Mouse (Mus musculus): ENCODE results near the gene Adssl1. TPM values are rescaled to one million over a fixed set of nuclear protein-coding genes. Genes with fewer than 3 reads are reported as not detected.

Gene Adssl1
- polyA plus RNA-seq, 1 experiment: 14.2 TPM

DNA sequence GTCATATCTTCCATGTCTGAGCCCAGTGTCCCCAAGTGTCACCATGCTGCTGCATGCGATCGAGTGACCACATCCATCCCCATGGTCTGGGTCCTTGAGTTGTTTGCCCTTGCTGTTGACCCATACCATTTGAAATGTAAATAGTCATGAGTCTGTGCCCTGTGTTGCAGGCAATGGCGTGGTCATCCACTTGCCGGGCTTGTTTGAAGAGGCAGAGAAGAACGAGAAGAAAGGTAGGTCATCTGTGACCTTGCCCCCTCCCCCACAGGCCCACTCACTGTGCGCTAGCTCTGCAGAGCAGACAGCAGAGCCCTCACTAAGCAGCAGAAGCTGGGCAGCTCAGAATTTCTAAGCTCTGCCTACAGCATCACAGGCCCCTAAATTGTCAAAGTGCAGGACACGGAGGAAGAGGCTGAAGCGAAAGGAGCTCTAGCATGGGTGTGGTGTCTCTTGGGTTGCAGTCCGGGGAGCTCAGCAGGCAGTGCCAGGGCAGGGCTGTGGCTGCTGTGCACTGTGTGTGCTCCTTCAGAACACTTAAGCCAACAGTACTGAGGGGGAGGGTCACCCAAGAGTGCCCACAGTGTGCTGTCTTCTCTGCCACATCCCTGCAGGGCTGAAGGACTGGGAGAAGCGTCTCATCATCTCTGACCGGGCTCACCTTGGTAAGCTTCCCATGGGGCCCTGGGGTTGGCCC, 12.4 kb downstream of the Adssl1 start:
- H3K27me3 ChIP-seq (ENCODE audit: control insufficient read depth, insufficient read depth, low read length): no peaks in the 10 kb centered on the region
- no peak for DNase-seq
- WGBS: 95% methylated on average over 11 of the region's 11 CpGs
- H3K27ac ChIP-seq (ENCODE audit: control insufficient read depth, insufficient read depth, low read length): no peak overlapping the region
- no peak overlapping the region for H3K4me3 ChIP-seq (ENCODE audit: control insufficient read depth, insufficient read depth, low read length)
- H3K36me3 ChIP-seq (ENCODE audit: control insufficient read depth, insufficient read depth, low read length): no peaks in the 10 kb centered on the region
- peaks cover 28% of the 10 kb centered on the region for H3K4me1 ChIP-seq (replicated peaks; ENCODE audit: control insufficient read depth, insufficient read depth, low read length)
- no peak for TF ChIP-seq CTCF (IDR thresholded peaks at IDR 0.05; ENCODE audit: borderline replicate concordance, control insufficient read depth, extremely low read depth, insufficient read depth, low read length, poor library complexity)

DNA sequence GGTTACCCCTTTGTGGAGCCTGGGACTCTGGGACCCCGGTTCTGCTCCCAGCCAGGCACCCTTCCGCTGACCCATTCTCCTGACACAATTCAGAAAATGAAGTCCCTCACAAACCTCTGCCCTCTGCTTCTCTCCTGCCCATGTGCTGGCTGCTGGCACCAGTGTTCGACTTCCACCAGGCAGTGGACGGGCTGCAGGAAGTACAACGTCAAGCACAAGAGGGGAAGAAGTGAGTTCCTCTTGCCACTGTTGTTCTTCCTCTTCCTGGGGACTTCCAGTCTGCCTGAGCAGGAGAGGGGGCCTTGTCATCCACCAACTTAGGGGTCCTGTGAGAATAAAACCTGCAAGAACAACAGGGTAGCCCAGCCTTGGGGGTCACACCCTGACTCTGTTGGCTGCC, 13.1 kb downstream of the Adssl1 start:
- no peak overlapping the region for H3K27ac ChIP-seq (ENCODE audit: control insufficient read depth, insufficient read depth, low read length)
- 71% methylated on average over 5 of the region's 5 CpGs for whole genome bisulfite sequencing
- H3K4me3 ChIP-seq (ENCODE audit: control insufficient read depth, insufficient read depth, low read length): no peak overlapping the region
- no peak for DNase-seq
- no peaks in the 10 kb centered on the region for H3K36me3 ChIP-seq (ENCODE audit: control insufficient read depth, insufficient read depth, low read length)
- no peaks in the 10 kb centered on the region for H3K27me3 ChIP-seq (ENCODE audit: control insufficient read depth, insufficient read depth, low read length)
- H3K4me1 ChIP-seq (replicated peaks; ENCODE audit: control insufficient read depth, insufficient read depth, low read length): peaks cover 24% of the 10 kb centered on the region
- no peak for TF ChIP-seq CTCF (IDR thresholded peaks at IDR 0.05; ENCODE audit: borderline replicate concordance, control insufficient read depth, extremely low read depth, insufficient read depth, low read length, poor library complexity)
- TF ChIP-seq POLR2A (IDR thresholded peaks at IDR 0.05; ENCODE audit: control insufficient read depth, extremely low read depth, insufficient read depth, low read length, poor library complexity): no peak

GRCm38 (mm10) chr12:112633686-112634085, 13.8 kb downstream of the Adssl1 start:
- Histone ChIP-seq H3K27me3 (ENCODE audit: control insufficient read depth, insufficient read depth, low read length) (no peaks in the 10 kb centered on the region), H3K4me3 (ENCODE audit: control insufficient read depth, insufficient read depth, low read length) (no peak overlapping the region), H3K27ac (ENCODE audit: control insufficient read depth, insufficient read depth, low read length) (no peak overlapping the region), H3K36me3 (ENCODE audit: control insufficient read depth, insufficient read depth, low read length) (no peaks in the 10 kb centered on the region), H3K4me1 (replicated peaks; ENCODE audit: control insufficient read depth, insufficient read depth, low read length) (peaks cover 16% of the 10 kb centered on the region)
- DNase-seq: no peak
- TF ChIP-seq CTCF (IDR thresholded peaks at IDR 0.05; ENCODE audit: borderline replicate concordance, control insufficient read depth, extremely low read depth, insufficient read depth, low read length, poor library complexity) (no peak), POLR2A (IDR thresholded peaks at IDR 0.05; ENCODE audit: control insufficient read depth, extremely low read depth, insufficient read depth, low read length, poor library complexity) (no peak)
- 84% methylated on average over 9 of the region's 9 CpGs for WGBS

- Histone ChIP-seq H3K27me3 (ENCODE audit: control insufficient read depth, insufficient read depth, low read length) (no peaks in the 10 kb centered on the region), H3K4me3 (ENCODE audit: control insufficient read depth, insufficient read depth, low read length) (no peak overlapping the region), H3K27ac (ENCODE audit: control insufficient read depth, insufficient read depth, low read length) (no peak overlapping the region), H3K36me3 (ENCODE audit: control insufficient read depth, insufficient read depth, low read length) (no peaks in the 10 kb centered on the region), H3K4me1 (replicated peaks; ENCODE audit: control insufficient read depth, insufficient read depth, low read length) (peaks cover 13% of the 10 kb centered on the region)
- no peak for DNase-seq
- WGBS: 49% methylated on average over 10 of the region's 10 CpGs
- TF ChIP-seq CTCF (IDR thresholded peaks at IDR 0.05; ENCODE audit: borderline replicate concordance, control insufficient read depth, extremely low read depth, insufficient read depth, low read length, poor library complexity) (no peak), POLR2A (IDR thresholded peaks at IDR 0.05; ENCODE audit: control insufficient read depth, extremely low read depth, insufficient read depth, low read length, poor library complexity) (no peak)
Measured at GRCm38 (mm10) chr12:112639526-112639925, 19.7 kb downstream of the Adssl1 start.

GRCm38 (mm10) chr12:112643126-112643525, 23.3 kb downstream of the Adssl1 start:
- H3K4me1 ChIP-seq (replicated peaks; ENCODE audit: control insufficient read depth, insufficient read depth, low read length): peaks cover 28% of the 10 kb centered on the region
- DNase-seq: no peak
- WGBS: 96% methylated on average over 6 of the region's 6 CpGs

DNA sequence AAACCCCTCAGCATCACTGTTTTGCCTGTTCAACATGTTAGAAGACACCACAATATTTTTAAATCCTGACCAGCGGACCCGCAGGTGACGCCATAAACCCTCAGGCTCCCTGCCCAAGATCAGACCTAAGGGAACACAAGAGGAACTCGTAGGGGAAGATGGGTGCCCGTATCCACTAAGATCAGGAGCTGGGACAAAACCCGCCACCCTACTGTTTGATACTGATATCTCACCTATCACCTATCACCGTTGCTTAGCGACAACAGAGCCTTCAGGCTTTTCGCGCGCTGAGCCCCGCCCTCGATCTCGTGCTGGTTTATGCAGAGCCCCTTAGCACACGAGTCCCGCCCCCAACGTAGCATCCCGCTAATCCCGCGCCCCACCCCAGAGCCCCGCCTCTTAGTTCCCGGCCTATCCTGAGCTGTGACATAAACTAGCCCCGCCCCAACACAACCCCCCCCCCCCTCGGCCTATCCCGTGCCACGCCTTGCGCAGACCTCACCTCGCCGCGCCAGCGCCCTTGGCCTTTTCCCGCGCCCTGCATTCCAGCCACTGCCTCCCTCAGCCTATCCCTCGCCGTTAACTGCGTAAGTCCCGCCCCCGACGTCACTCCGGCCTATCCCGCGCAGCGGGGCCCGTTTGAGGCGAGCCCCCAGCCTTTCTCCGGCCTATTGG, 24.5 kb downstream of the Adssl1 start, which contains the start of gene Siva1:
Gene Siva1, plus strand, starts transcription at position 500 of the 675 bp plus-strand sequence.
- 1% methylated on average over 45 of the region's 46 CpGs for WGBS
- Histone ChIP-seq H3K4me3 (ENCODE audit: control insufficient read depth, insufficient read depth, low read length) (peak within 1 kb of the TSS; percentile 65), H3K36me3 (ENCODE audit: control insufficient read depth, insufficient read depth, low read length) (no peaks in the 10 kb centered on the region), H3K27ac (ENCODE audit: control insufficient read depth, insufficient read depth, low read length) (no peak within 1 kb of the TSS), H3K4me1 (replicated peaks; ENCODE audit: control insufficient read depth, insufficient read depth, low read length) (peaks cover 37% of the 10 kb centered on the region), H3K27me3 (ENCODE audit: control insufficient read depth, insufficient read depth, low read length) (no peaks in the 10 kb centered on the region)
- TF ChIP-seq POLR2A (IDR thresholded peaks at IDR 0.05; ENCODE audit: control insufficient read depth, extremely low read depth, insufficient read depth, low read length, poor library complexity) (no peak), CTCF (IDR thresholded peaks at IDR 0.05; ENCODE audit: borderline replicate concordance, control insufficient read depth, extremely low read depth, insufficient read depth, low read length, poor library complexity) (0 out of 2 replicates have a peak, but pooled peaks have one; percentile 50)
- DNase-seq: peak; percentile 98

More at GRCm38 (mm10) chr12:112643126-112643525, 23.3 kb downstream of the Adssl1 start:
- H3K27ac ChIP-seq (ENCODE audit: control insufficient read depth, insufficient read depth, low read length): no peak overlapping the region
- H3K36me3 ChIP-seq (ENCODE audit: control insufficient read depth, insufficient read depth, low read length): no peaks in the 10 kb centered on the region
- H3K27me3 ChIP-seq (ENCODE audit: control insufficient read depth, insufficient read depth, low read length): no peaks in the 10 kb centered on the region
- no peak for TF ChIP-seq CTCF (IDR thresholded peaks at IDR 0.05; ENCODE audit: borderline replicate concordance, control insufficient read depth, extremely low read depth, insufficient read depth, low read length, poor library complexity)
- no peak for TF ChIP-seq POLR2A (IDR thresholded peaks at IDR 0.05; ENCODE audit: control insufficient read depth, extremely low read depth, insufficient read depth, low read length, poor library complexity)
- no peak overlapping the region for H3K4me3 ChIP-seq (ENCODE audit: control insufficient read depth, insufficient read depth, low read length)

Measured in thymus, adult 2 months (tissue).